Mouse (Mus musculus): ENCODE measurements around the gene Rabgap1l. TPM values are rescaled to one million over a fixed set of nuclear protein-coding genes. Genes with fewer than 3 reads are reported as not detected.

Rabgap1l gene
- polyA plus RNA-seq, 1 experiment, result 17.9 TPM

- TF ChIP-seq GATA1 (IDR thresholded peaks at IDR 0.05; ENCODE audit: low read length), result no peak
These were observed 102.4 kb downstream of the Rabgap1l start for GRCm38 (mm10) chr1:160690516-160691195.

GRCm38 (mm10) chr1:160689511-160689910 lies 103.5 kb downstream of the Rabgap1l start:
- TF ChIP-seq GATA1 (IDR thresholded peaks at IDR 0.05; ENCODE audit: low read length), result no peak

GRCm38 (mm10) chr1:160684251-160684650 lies 108.8 kb downstream of the Rabgap1l start:
- TF ChIP-seq GATA1 (IDR thresholded peaks at IDR 0.05; ENCODE audit: low read length), result no peak

- TF ChIP-seq GATA1 (IDR thresholded peaks at IDR 0.05; ENCODE audit: low read length), result peak; percentile 21
These were observed 111.5 kb downstream of the Rabgap1l start for GRCm38 (mm10) chr1:160681398-160682050.

GRCm38 (mm10) chr1:160674763-160675162 lies 118.2 kb downstream of the Rabgap1l start:
- no peak for TF ChIP-seq GATA1 (IDR thresholded peaks at IDR 0.05; ENCODE audit: low read length)

DNA sequence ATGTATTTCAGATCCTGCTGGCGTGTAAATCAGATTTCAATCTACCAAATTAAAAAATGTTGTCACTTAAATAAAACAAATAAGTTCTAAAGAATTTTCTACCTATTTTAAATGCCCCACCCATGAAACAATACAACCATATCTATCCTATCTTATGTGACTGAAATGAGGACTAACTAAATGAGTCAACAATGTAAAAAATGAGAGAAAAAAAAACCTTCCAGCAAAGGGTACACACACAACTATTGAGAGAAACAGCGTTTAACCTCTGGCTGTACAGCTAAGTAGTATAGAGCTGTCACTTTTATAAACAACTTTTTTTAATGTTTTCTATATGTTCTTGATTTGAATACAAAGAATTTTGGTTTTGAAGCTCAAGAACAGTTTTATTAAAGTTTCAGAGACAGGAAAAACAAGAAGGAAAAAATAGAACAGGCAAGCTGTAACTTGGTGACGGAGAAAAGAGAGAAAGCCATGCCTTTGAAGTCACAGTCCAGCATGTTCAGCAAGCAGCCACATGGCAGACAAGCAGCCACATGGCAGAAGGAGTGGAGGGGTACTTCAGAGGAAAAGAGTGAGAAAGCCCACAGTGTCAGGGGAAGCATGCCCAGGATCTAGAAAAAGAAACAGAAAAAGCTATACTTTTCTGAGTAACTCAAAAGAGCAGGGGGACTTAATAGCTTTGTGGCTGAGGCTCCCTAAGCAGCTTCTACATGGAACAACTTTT lies 120.8 kb downstream of the Rabgap1l start:
- no peak for TF ChIP-seq GATA1 (IDR thresholded peaks at IDR 0.05; ENCODE audit: low read length)

- TF ChIP-seq GATA1 (IDR thresholded peaks at IDR 0.05; ENCODE audit: low read length), result no peak
These were observed 137.1 kb downstream of the Rabgap1l start for GRCm38 (mm10) chr1:160655806-160656470.

DNA sequence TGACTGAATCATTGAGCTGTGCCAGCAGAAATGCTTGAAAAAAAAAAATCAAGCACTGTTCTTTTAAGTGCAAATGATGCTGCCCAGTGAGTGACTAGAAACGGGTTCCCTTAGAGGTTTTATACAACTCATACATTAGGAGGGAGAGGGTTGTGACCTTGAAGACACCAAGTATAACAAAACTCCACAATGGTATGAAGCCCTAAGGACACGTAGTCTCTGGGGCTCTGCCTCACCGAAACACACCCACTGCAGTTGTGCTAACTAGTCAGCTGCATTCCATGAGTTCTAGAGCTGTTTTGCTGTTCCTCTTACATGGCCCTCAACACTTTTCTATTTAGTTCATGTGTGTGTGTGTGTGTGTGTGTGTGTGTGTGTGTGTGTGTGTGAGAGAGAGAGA lies 141.3 kb downstream of the Rabgap1l start:
- no peak for TF ChIP-seq GATA1 (IDR thresholded peaks at IDR 0.05; ENCODE audit: low read length)

DNA sequence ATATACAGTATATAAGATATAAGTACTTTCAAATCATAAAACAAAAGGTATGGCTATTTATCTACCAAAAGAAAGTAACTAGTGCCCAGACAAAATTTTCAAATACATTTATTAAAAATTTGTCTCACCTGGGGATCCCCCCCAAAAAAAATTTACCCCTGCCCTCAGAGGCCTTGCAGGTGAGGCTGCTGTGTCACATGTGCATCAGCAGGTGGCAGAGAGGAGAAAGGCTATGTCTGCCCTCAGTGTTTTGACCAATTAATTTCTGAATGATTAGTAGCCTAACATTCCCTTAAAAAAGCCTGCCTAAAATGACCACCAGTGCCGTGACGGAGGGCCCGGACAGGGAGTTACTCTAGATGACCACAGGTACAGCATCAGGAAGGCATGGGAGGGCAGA lies 147.6 kb downstream of the Rabgap1l start:
- no peak for TF ChIP-seq GATA1 (IDR thresholded peaks at IDR 0.05; ENCODE audit: low read length)

GRCm38 (mm10) chr1:160628213-160628932 lies 164.6 kb downstream of the Rabgap1l start:
- TF ChIP-seq GATA1 (IDR thresholded peaks at IDR 0.05; ENCODE audit: low read length), result no peak

- TF ChIP-seq GATA1 (IDR thresholded peaks at IDR 0.05; ENCODE audit: low read length), result no peak
These were observed 174.8 kb downstream of the Rabgap1l start for GRCm38 (mm10) chr1:160618201-160618600.

DNA sequence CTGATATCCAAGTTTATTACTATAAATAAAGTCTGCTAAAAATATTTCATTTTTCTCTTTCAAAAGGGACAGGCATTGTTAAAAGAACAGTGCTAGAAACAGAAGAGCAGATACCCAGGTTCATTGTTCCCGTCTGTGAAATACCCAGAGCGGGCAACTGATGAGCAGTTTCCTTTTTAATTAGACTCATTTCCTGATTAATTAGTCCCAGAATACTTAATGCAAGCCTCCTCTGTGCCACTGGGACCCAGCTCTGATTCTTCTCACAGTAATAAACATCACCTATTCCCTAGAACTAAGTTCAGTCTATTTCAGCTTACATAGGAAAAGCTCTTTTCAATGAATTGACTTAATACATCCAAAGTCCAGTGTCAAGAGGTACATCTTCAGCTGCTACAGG lies 186.6 kb downstream of the Rabgap1l start:
- TF ChIP-seq GATA1 (IDR thresholded peaks at IDR 0.05; ENCODE audit: low read length), result no peak

- no peak for TF ChIP-seq GATA1 (IDR thresholded peaks at IDR 0.05; ENCODE audit: low read length)
These were observed 195.6 kb downstream of the Rabgap1l start for GRCm38 (mm10) chr1:160597369-160597768.

DNA sequence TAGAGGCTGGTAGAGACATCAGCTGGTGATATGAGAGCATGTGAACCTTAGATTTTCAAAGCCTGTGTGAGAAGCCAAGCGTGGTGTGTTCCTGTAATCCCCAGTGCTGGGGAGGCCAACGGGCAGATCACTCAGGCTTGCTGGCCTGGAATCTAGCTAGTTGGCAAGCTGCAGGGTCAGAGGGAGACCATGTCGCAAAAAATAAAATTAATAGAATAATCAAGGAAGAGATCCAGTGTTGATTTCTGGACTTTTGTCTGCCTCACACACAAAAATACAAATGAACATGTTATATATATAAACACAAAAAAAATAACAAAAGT lies 196.1 kb downstream of the Rabgap1l start:
- no peak for TF ChIP-seq GATA1 (IDR thresholded peaks at IDR 0.05; ENCODE audit: low read length)

DNA sequence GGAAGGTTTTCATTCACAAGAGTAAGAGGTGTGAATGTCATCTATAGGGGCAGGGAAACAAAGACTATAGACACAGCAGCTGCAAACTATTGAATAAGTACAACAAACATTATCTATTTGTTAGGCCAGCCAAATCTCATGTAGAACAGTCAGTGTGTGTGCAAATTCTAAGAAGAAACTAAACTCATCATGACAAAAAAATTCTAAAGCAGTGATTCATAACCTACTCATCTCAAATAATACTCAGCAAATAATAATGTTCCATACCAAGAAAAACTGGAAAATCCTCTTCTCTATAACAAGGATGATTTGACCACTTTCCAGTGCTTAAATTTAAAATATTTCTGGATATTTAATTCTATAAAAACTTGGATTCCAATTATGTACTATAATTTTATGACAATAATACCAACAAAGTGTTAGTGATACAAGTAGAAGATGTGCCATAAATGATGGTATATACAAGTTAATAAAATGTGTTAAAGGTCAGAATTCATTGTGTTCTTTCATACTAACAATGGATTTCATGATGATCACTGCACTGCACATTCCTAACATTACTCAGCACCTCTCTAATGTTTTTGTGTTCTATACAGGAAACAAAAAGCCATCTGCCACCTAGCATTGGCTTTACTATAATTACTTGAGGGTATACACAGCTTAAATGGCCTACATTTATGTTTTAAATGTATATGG lies 196.6 kb downstream of the Rabgap1l start:
- no peak for TF ChIP-seq GATA1 (IDR thresholded peaks at IDR 0.05; ENCODE audit: low read length)
